Comparison of ENCODE assay signal across 19 mouse cellular contexts in genomic region chr2:146227646-146228045, GRCm38 (mm10). TPM values are rescaled to one million over a fixed set of nuclear protein-coding genes. Genes with fewer than 3 reads are reported as not detected.
"Had no signal": no experiment of that assay in that cellular context is flagged by ENCODE, and none has a peak within 500 bp of the region (broad histone marks: within the 10 kb centered on the region; RNA-seq: fewer than 3 reads in every experiment).

No protein-coding gene starts in this region.

- H3K36me3 ChIP-seq: limb, embryonic 12.5 days; liver, embryonic 13.5 days; lung, embryonic 15.5 days; midbrain, embryonic 12.5 days; neural tube, embryonic 12.5 days had no signal

- H3K4me2 ChIP-seq: limb, embryonic 12.5 days; liver, embryonic 13.5 days; lung, embryonic 15.5 days; midbrain, embryonic 12.5 days; neural tube, embryonic 12.5 days had no signal

- DNase-seq: kidney, adult 18-20 months; kidney, postnatal 10 days; kidney, postnatal 4 days; liver; liver, embryonic 13.5 days; liver, postnatal 0 days; lung, postnatal 14 days; right cerebral cortex, postnatal 14 days; thymus, postnatal 36 days had no signal

- H3K9ac ChIP-seq: limb, embryonic 12.5 days; liver, embryonic 13.5 days; liver, postnatal 0 days; lung, embryonic 15.5 days; midbrain, embryonic 12.5 days; neural tube, embryonic 12.5 days had no signal

- H3K4me3 ChIP-seq: left cerebral cortex, adult 2 months; limb, embryonic 12.5 days; liver, embryonic 13.5 days; lung, embryonic 15.5 days; megakaryocyte, embryonic 14.5 days; midbrain, embryonic 12.5 days; neural tube, embryonic 12.5 days had no signal

- ATAC-seq: liver, postnatal 0 days had no signal

- H3K27ac ChIP-seq: left cerebral cortex, adult 2 months; limb, embryonic 12.5 days; liver, embryonic 13.5 days; lung, embryonic 15.5 days; macrophage; midbrain, embryonic 12.5 days; neural tube, embryonic 12.5 days had no signal

- H3K9me3 ChIP-seq: limb, embryonic 12.5 days; liver, embryonic 13.5 days; lung, embryonic 15.5 days; megakaryocyte, embryonic 14.5 days; midbrain, embryonic 12.5 days; neural tube, embryonic 12.5 days had no signal

RNA-seq across cellular contexts. Expression of gene Insm1, which starts 5.9 kb away (rescaled TPM):
- total RNA-seq: monocyte, adult 5-6 weeks; neutrophil, adult 5-6 weeks had no signal
- polyA plus RNA-seq: kidney, embryonic 14.5 days; limb, embryonic 12.5 days; liver, embryonic 13.5 days; liver, postnatal 0 days; macrophage had no signal
